Mouse (Mus musculus) layer of hippocampus, postnatal 36 days (tissue): ENCODE measurements around the gene Kcnj9. TPM values are rescaled to one million over a fixed set of nuclear protein-coding genes. Genes with fewer than 3 reads are reported as not detected.

ENCODE experiments used
- DNase-seq, 2 experiments: peaks; one replicate each; pipeline ENCODE4 v3.0.0; 2022
- total RNA-seq, 2 experiments: library from RNA; stranded (reverse); gene quantifications; 2 replicates each; pipeline ENCODE4 v1.2.3; 2021

The Kcnj9 gene
- total RNA-seq, 2 experiments from 2014 or later: 63.6 to 66.8 TPM

- no peak for DNase-seq
Measured at GRCm38 (mm10) chr1:172332925-172333324, 3.8 kb upstream of the Kcnj9 start.

- DNase-seq: no peak
Measured at GRCm38 (mm10) chr1:172331422-172331947, 2.4 kb upstream of the Kcnj9 start.

- no peak for DNase-seq
Measured at GRCm38 (mm10) chr1:172329616-172330015, 498 bp upstream of the Kcnj9 start.

- peak in 1 of 2 experiments; percentile 15 for DNase-seq
Measured at GRCm38 (mm10) chr1:172328461-172328860, 657 bp downstream of the Kcnj9 start.

GRCm38 (mm10) chr1:172328041-172328440 is 1.1 kb downstream of the Kcnj9 start:
- DNase-seq: no peak

- no peak for DNase-seq
Measured at GRCm38 (mm10) chr1:172327206-172328001, 1.7 kb downstream of the Kcnj9 start.

GRCm38 (mm10) chr1:172326684-172327083 is 2.4 kb downstream of the Kcnj9 start:
- DNase-seq: no peak

DNA sequence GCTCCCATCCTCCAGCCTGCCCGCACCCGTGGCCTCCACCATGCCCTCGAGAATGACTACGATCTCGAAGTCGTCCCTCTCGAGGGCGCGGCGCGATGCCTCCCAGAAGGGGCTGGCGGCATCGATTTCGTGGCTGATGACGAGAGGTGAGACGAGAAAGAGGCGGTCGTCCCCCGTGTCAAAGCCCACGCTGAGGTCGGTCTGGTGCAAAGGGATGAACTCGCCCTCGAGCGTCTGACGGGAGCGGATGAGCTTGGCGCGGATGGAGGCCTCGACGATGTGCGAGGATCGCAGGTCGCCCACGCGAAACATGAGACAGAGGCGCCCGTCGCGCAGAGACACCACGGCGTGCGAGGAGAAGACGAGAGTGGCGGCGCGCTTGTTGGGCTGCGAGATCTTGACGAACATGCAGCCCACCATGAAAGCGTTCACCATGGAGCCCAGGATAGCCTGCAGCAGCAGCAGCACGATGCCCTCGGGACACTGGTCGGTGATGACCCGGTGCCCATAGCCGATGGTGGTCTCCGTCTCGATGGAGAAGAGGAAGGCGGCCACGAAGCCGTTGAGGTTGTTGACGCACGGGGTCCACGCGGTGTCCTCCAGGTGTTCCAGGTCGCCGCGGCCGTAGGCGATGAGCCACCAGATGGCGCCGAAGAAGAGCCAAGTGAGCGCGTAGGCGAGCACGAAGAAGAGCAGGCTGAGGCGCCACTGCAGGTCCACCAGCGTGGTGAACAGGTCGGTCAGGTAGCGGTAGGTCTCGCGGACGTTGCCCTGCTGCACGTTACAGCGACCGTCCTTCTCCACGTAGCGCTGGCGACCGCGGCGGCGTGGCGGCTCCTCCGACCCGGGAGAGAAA is 3.2 kb downstream of the Kcnj9 start:
- DNase-seq: no peak

DNA sequence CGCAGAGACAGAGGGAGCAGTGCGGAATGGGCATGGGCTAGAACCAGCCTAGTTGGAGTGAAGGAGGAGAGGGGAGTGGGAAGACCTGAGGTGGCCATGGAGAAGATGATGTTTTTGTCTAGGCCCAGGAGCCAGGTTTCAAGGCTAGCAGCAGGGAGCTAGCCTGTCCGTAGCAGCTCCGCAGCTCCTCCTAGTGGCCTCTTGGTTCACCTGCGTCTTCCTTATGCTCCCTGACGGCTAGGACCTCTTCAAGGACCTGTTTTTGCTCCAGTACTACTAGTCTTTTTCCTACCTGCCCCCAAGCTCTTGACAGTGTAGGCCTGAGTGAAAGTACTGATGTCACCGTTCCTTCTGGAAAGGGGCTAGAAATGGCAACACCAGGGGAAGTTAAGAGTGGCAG is 4.4 kb downstream of the Kcnj9 start:
- peak; percentile 69 to 77 for DNase-seq

DNA sequence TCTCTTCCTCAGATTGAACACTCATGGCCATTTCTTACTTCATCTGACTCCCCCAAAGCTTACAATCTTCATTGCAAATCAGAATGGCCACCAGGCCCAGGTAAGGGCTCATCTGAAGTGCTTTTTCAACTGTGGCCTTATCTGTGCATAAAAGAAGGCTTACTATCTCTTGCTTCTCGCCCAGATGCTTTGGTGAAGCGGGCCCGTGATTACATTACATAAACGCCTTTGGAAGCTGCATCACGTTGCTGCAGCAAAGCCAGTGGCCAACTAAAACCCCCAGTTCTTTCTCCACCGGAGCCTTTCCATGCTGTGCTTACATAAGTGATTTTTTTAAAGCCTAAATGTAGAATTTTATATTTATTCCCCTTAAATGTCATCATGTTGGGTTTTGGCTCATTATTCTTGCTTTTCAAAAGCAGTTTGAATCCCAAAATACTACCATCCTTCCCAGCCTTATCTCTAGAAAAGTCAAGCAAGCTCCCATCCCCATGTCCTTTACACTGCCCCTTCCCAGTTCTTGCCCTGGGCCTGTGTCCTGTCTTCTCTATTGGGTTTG is 5.2 kb downstream of the Kcnj9 start:
- DNase-seq: no peak

DNA sequence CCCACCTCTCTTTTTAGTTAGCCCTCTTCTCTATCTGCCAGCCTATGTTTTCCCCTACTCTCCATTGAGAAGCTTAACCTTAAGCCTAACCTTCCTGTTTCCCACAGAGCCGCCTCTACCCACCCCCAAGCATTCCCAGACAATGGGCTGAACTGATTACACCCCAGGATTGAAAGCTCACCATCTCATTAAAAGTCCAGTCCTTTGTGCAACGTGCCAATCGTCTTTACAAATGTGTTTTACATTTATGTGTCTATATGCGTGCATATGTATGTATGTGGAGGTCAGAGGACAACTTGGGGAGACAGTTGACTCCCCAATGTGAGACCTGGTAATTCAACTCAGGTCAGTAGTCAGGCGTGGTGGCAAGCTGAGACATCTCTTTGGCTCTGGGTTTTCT is 5.8 kb downstream of the Kcnj9 start:
- DNase-seq: no peak

DNA sequence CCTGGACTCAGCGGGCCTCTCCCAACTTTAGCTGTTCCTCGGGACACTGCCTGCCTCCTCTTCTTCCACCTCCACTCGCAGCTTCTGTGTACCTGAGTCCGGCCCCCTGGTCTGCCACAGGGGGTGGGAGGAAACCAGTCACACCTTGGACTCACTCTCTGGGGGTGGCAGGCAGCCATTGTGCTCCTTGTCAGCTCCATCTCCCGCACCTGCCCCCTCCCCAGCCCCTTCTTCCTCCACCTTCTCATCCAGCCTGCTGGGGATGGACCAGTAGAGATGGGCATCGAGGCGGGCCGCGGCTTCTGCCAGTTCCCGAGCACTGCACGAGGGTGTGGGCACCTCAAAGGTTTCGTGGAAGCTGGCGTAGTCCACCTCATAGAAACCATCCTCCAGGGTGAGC is 6.4 kb downstream of the Kcnj9 start:
- no peak for DNase-seq

- peak in 1 of 2 experiments; percentile 27 for DNase-seq
Measured at GRCm38 (mm10) chr1:172319921-172320411, 9.2 kb downstream of the Kcnj9 start.

DNA sequence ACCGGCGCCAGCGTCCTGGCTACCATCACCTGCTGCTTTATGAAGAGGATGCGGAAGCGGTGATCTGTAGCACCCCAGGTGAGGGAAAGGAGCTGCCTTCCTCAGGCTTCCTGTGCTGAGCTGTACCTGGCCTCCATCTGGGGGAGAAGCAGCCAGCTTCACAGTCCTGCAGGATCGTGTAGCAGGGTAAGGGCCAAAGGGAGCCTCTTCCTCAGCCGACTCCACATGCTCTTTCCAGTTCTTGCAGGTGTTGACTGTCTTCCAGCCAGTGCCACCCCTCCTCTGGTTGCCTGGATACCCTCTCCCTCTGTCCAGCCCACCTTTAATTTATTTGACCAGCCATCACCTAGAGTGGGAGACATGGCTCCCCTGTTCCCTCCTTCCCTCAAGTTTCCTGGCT is 9.8 kb downstream of the Kcnj9 start:
- peak in 1 of 2 experiments; percentile 22 for DNase-seq

DNA sequence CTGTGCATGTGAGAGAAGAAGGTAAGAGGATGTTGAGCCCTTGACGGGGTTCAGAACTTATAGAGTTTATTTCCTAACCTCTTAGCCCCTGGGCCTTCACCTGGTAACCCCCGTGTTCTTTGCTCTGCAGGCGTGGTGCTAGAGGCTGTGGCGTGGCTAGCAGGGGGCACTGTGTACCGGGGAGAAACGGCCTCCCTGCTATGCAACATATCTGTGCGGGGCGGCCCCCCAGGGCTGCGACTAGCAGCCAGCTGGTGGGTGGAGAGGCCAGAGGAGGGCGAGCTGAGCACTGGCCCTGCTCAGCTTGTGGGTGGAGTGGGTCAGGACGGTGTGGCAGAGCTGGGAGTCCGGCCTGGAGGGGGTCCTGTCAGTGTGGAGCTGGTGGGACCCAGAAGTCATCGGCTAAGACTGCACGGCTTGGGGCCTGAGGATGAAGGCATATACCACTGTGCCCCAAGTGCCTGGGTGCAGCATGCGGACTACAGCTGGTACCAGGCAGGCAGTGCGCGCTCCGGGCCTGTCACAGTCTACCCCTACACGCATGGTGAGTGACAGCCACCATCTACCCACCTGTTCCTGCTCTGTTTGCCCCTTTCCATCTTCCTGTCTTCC is 10.6 kb downstream of the Kcnj9 start:
- DNase-seq: peak in 1 of 2 experiments; percentile 21

GRCm38 (mm10) chr1:172317946-172318345 is 11.2 kb downstream of the Kcnj9 start:
- DNase-seq: peak in 1 of 2 experiments; percentile 14

GRCm38 (mm10) chr1:172317431-172317830 is 11.7 kb downstream of the Kcnj9 start:
- DNase-seq: peak in 1 of 2 experiments; percentile 3

- DNase-seq: no peak
Measured at GRCm38 (mm10) chr1:172314911-172315310, 14.2 kb downstream of the Kcnj9 start.

DNA sequence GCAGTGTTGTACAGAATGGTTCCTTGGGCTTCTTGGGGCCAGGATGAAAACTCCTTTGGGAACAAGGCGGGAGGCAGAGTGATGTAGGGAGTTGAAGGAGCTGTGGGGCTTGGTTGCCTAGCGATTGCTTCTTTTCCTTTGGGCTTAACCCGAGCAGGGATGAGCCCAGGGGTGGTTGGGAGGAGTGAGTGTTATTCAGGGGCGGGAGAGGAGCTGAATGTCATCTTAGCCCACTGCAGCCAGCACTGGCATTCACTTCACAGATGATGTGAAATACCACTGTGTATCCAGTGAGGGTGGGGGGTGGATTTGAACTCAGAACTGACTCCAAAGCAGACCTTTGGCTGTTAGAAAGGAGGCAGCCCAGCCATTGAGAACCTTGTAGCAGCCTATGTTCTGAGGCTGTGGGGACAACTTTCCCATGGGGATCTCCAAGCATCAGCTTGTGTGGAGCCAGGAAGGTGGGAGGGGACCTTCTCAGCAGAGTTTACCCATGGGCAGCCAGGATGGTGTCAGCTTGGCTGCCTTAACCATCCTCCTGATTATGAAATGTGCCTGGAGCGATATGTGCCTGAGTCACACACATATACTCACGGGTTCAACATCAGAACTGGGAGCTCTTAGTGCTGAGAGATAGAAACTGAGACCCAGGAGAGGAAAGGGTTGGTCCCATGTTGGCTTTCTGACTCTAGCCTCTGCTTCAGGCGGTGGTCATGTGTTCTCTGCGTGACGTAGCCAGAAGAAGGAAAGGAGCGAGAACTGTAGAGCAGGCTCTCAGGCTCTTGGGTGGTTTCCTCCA is 15.3 kb downstream of the Kcnj9 start:
- DNase-seq: no peak

DNA sequence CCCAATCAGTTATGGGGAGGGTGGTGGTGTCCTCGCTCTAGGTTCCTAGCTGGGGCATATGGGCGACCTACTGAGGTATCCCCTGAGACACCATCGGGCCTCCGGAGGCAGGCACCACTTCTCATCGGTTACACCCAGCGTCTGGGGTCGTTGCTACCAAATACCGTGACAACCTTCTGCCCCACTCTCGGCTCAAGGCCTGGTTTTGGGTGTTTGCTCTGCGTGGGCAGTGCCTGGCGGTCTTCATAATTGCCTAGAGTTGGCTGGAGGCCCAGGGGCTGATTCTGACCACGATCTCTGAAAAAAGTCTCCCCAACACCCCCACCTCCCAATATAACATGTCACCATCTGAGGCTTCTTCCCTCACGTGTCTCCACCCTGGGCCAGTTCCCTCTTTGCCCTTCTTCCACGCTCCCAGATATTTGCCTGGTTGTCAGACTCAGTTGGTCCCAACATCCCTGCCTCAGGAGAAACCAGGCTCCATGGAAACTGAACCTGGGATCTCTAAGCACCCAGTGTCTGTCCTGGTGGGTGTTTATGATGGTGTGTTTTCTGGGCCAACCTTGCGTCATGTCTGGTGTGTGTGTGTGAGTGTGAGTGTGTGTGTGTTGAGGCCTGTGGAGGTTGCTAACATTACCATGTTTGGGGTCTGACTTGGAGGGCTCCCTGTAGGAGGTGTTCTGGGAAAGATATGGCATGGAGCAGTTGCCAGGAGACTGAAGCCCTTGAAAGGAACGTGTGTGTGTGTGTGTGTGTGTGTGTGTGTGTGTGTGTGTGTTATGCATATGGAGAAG is 16.2 kb downstream of the Kcnj9 start:
- DNase-seq: no peak
